Mouse (Mus musculus): Measurements from ENCODE around the gene Vapb.

DNA sequence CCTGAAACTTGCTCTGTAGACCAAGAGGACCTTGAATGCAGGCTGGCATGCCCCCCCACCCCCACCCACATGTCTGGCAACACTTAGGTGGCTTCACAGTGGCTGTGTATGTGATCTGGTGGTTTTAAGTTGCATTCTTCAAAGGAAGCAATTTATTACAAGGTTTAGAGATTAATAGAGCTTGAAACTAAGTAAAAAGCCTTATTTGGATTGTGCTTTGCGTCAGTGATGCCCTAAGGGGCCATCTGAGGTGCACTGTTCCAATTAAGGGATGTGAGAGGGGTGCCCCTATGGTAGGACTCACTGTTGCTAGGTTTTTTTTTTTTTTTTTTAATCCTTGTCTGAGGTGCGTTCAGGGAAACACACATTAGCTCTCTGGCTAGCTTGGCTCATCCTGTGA, 2.9 kb upstream of the Vapb start:
- TF ChIP-seq CTCF (IDR thresholded peaks at IDR 0.05; ENCODE audit: low read depth) (no peak), EP300 (IDR thresholded peaks at IDR 0.05; ENCODE audit: low read depth) (no peak)

Measured in liver, postnatal 0 days (tissue).